Mouse (Mus musculus): ENCODE measurements at regions not wholly inside any gene's neighbourhood (a gene's known extent, or its start where the extent isn't known, plus 50 kb on each side); places are given as distances from the start of the nearest gene placed in this dataset.

DNA sequence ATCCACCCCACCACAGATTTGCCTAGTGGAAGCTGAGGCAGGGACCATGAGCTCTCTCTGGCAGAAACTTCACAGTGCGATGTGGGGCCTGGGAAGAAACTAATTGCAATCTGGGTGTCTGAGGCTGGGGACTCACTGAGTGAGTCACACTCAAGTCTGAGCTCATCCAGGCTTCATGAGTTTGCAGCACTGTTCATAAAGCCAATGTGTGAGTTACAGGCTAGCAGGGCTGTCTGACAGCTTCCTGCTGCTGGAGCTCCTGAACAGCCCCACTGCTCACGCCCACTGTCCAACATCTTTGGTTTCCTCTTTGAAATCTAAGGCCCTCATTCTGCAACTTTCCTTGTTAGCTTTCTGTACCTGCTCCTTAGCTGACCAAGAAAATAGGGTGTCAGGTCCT is 216.5 kb upstream of the Tenm4 start:
- TF ChIP-seq CHD1 (IDR thresholded peaks at IDR 0.05; ENCODE audit: low read depth, low read length) (no peak), POLR2A (IDR thresholded peaks at IDR 0.05; ENCODE audit: control insufficient read depth in 1 of 2, insufficient read depth in 1 of 2, low read depth in 1 of 2, low read length in 2 of 2, poor library complexity in 1 of 2) (no peak), UBTF (IDR thresholded peaks at IDR 0.05; ENCODE audit: borderline replicate concordance, insufficient read depth, low read depth, low read length) (no peak), ZMIZ1 (IDR thresholded peaks at IDR 0.05; ENCODE audit: low read depth, low read length) (no peak), CTCF (IDR thresholded peaks at IDR 0.05 in 2 of 3, conservative IDR thresholded peaks at IDR 0.05 in 1 of 3; ENCODE audit: control insufficient read depth in 1 of 3, insufficient read depth in 1 of 3, low read depth in 2 of 3, low read length in 3 of 3, poor library complexity in 1 of 3, severe bottlenecking in 1 of 3) (no peak), BHLHE40 (IDR thresholded peaks at IDR 0.05; ENCODE audit: borderline replicate concordance, low read depth, low read length) (no peak), MAX (IDR thresholded peaks at IDR 0.05; ENCODE audit: low read length) (no peak), EP300 (IDR thresholded peaks at IDR 0.05; ENCODE audit: low read depth in 1 of 2, low read length in 2 of 2) (no peak), GATA1 (IDR thresholded peaks at IDR 0.05; ENCODE audit: low read depth, low read length) (no peak), MXI1 (IDR thresholded peaks at IDR 0.05; ENCODE audit: low read depth, low read length) (no peak)
